Mouse (Mus musculus) erythroblast, embryonic 14.5 days (primary cell): ENCODE data around the gene Lgals3bp. TPM values are rescaled to one million over a fixed set of nuclear protein-coding genes. Genes with fewer than 3 reads are reported as not detected.

Source experiments
- H3K27me3 ChIP-seq: 2 replicates; pipeline ENCODE4 v1.6.1; 2012; ENCODE audit warnings: inconsistent platforms; ENCODE audit not compliant: control insufficient read depth
- H3K36me3 ChIP-seq: 2 replicates; pipeline ENCODE4 v1.6.1; 2012; ENCODE audit warnings: mild to moderate bottlenecking, inconsistent platforms; ENCODE audit not compliant: control insufficient read depth
- H3K4me1 ChIP-seq: 2 replicates; pipeline ENCODE4 v1.6.1; 2012; ENCODE audit warnings: inconsistent platforms; ENCODE audit not compliant: control insufficient read depth
- H3K4me3 ChIP-seq: replicated peaks from 2 replicates; pipeline ENCODE3; 2012; ENCODE audit warnings: moderate library complexity, mild to moderate bottlenecking, inconsistent platforms
- H3K9me3 ChIP-seq: 2 replicates; pipeline ENCODE4 v1.6.1; 2012; ENCODE audit warnings: low read length, inconsistent platforms, mixed read lengths; ENCODE audit not compliant: control insufficient read depth
- GATA1 ChIP-seq: IDR thresholded peaks from 2 replicates; pipeline ENCODE4 v1.6.1; 2012; ENCODE audit warnings: low read length, inconsistent platforms, mixed read lengths
- TAL1 ChIP-seq: IDR thresholded peaks from 3 replicates; pipeline ENCODE4 v1.6.1; 2012; ENCODE audit warnings: low read length, inconsistent platforms, mixed read lengths
- polyA plus RNA-seq: library from polyadenylated mRNA; stranded (reverse); fragments of >175 nt; gene quantifications from 2 replicates; pipeline ENCODE4 v1.2.3, GENCODE M21; 2012

Gene Lgals3bp
- polyA plus RNA-seq, 1 experiment, result 0.23 TPM

GRCm38 (mm10) chr11:118434093-118434492 lies 32.2 kb upstream of the Lgals3bp start:
- no peak overlapping the region for H3K4me3 ChIP-seq
- H3K36me3 ChIP-seq, result no peaks in the 10 kb centered on the region
- no peaks in the 10 kb centered on the region; the same call in 1 of the 2 replicates for H3K27me3 ChIP-seq
- H3K9me3 ChIP-seq, result no peaks in the 10 kb centered on the region
- peaks cover 8% of the 10 kb centered on the region for H3K4me1 ChIP-seq
- no peak for TF ChIP-seq TAL1
- TF ChIP-seq GATA1, result no peak

GRCm38 (mm10) chr11:118433398-118433868 lies 31.5 kb upstream of the Lgals3bp start:
- TF ChIP-seq TAL1, result no peak
- TF ChIP-seq GATA1, result no peak
- H3K4me3 ChIP-seq, result no peak overlapping the region
- no peaks in the 10 kb centered on the region for H3K9me3 ChIP-seq
- peaks cover 5% of the 10 kb centered on the region for H3K27me3 ChIP-seq
- peaks cover 8% of the 10 kb centered on the region for H3K4me1 ChIP-seq
- H3K36me3 ChIP-seq, result no peaks in the 10 kb centered on the region

DNA sequence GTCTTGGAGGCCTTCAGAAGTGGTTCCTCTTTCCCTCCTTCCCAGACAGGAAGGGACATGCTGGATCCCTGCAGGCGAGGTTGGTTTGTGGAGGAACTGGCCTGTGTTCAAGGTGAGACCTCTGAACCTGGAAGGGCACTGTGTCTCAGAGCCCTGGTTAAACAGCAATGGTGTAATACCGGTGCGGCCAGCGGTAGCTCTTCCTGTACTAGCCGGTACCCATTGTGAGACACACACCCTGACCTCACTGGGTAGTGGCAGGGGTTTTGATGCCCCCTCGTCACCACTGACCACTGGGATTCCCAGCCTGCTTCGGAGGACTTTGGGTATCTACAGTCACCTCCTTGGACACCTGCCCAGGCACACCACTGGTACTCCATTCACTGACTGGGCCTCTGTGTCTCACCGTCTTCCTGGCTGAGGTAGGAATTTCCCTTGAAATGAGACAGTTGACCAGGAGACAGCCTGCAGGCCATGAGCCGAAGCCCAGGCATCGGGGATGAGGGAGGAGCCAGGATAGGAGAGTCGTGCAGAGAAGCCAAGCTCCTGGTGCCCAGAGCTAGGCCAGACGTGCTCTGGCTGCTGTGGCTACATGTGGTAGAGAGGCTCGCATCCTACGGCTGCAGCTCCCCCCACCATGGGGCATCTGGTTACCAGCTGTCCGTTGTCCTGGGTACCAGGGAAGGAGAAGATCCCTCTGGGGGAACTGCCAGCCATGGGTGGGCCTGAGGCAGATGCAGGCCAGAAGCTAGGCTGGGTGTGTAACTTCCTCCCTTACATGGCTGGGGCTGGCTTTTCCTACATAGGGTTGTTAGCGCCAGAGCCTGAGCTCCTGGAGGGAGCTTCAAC lies 29.4 kb upstream of the Lgals3bp start:
- H3K27me3 ChIP-seq, result peaks cover 20% of the 10 kb centered on the region
- peaks cover 8% of the 10 kb centered on the region for H3K4me1 ChIP-seq
- H3K36me3 ChIP-seq, result no peaks in the 10 kb centered on the region
- H3K9me3 ChIP-seq, result no peaks in the 10 kb centered on the region
- H3K4me3 ChIP-seq, result no peak overlapping the region
- TF ChIP-seq GATA1 (no peak), TAL1 (no peak)

- no peak for TF ChIP-seq GATA1
- no peak for TF ChIP-seq TAL1
- no peaks in the 10 kb centered on the region for H3K36me3 ChIP-seq
Observed at GRCm38 (mm10) chr11:118430291-118430885, 28.5 kb upstream of the Lgals3bp start.

GRCm38 (mm10) chr11:118428944-118429709 lies 27.2 kb upstream of the Lgals3bp start:
- no peak overlapping the region for H3K4me3 ChIP-seq

More at GRCm38 (mm10) chr11:118430291-118430885, 28.5 kb upstream of the Lgals3bp start:
- Histone ChIP-seq H3K9me3 (no peaks in the 10 kb centered on the region), H3K27me3 (peaks cover 22% of the 10 kb centered on the region), H3K4me3 (no peak overlapping the region), H3K4me1 (peaks cover 8% of the 10 kb centered on the region)

DNA sequence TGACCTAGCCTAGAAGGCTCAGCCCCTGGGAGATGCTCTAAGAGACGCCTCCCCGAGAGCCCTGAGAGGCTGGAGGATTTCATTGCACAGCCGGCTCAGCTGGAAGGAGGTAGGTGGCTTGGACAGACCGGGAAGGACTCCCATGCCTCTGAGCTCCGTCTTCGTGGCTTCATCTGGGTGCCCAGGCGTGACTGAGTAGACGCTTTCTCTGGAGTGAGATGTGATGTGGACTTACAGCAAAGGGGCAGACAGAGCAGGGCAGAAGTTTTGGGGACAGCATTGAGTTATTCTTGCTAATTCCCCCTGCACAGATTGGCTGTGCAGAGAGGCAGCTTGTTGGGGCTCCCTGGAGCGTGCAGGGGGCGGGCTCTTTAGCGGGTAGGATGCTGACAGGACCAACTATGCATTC lies 26.6 kb upstream of the Lgals3bp start:
- Histone ChIP-seq H3K9me3 (no peaks in the 10 kb centered on the region), H3K4me3 (no peak overlapping the region), H3K4me1 (peaks cover 2% of the 10 kb centered on the region), H3K27me3 (peaks cover 33% of the 10 kb centered on the region), H3K36me3 (no peaks in the 10 kb centered on the region)
- TF ChIP-seq TAL1, result no peak
- no peak for TF ChIP-seq GATA1

More at GRCm38 (mm10) chr11:118428944-118429709, 27.2 kb upstream of the Lgals3bp start:
- Histone ChIP-seq H3K36me3 (no peaks in the 10 kb centered on the region), H3K4me1 (peaks cover 6% of the 10 kb centered on the region), H3K9me3 (no peaks in the 10 kb centered on the region), H3K27me3 (peaks cover 30% of the 10 kb centered on the region)
- TF ChIP-seq TAL1 (no peak), GATA1 (no peak)

- no peak within 1 kb of the TSS for H3K4me3 ChIP-seq
Observed at GRCm38 (mm10) chr11:118427986-118428385, 26.1 kb upstream of the Lgals3bp start, which contains the start of gene C1qtnf1. TSS of gene C1qtnf1 (plus strand) at chr11:118428203.

GRCm38 (mm10) chr11:118427266-118427779 lies 25.4 kb upstream of the Lgals3bp start:
- Histone ChIP-seq H3K27me3 (peaks cover 41% of the 10 kb centered on the region), H3K9me3 (no peaks in the 10 kb centered on the region), H3K4me1 (peaks cover 3% of the 10 kb centered on the region), H3K36me3 (no peaks in the 10 kb centered on the region), H3K4me3 (no peak overlapping the region)
- TF ChIP-seq GATA1 (no peak), TAL1 (no peak)

More at GRCm38 (mm10) chr11:118427986-118428385, 26.1 kb upstream of the Lgals3bp start, which contains the start of gene C1qtnf1:
- Histone ChIP-seq H3K36me3 (no peaks in the 10 kb centered on the region), H3K9me3 (no peaks in the 10 kb centered on the region), H3K4me1 (peaks cover 2% of the 10 kb centered on the region), H3K27me3 (peaks cover 35% of the 10 kb centered on the region)
- TF ChIP-seq GATA1, result no peak
- TF ChIP-seq TAL1, result no peak
